9 mouse cellular contexts compared by ENCODE assay signal in the genomic region with DNA sequence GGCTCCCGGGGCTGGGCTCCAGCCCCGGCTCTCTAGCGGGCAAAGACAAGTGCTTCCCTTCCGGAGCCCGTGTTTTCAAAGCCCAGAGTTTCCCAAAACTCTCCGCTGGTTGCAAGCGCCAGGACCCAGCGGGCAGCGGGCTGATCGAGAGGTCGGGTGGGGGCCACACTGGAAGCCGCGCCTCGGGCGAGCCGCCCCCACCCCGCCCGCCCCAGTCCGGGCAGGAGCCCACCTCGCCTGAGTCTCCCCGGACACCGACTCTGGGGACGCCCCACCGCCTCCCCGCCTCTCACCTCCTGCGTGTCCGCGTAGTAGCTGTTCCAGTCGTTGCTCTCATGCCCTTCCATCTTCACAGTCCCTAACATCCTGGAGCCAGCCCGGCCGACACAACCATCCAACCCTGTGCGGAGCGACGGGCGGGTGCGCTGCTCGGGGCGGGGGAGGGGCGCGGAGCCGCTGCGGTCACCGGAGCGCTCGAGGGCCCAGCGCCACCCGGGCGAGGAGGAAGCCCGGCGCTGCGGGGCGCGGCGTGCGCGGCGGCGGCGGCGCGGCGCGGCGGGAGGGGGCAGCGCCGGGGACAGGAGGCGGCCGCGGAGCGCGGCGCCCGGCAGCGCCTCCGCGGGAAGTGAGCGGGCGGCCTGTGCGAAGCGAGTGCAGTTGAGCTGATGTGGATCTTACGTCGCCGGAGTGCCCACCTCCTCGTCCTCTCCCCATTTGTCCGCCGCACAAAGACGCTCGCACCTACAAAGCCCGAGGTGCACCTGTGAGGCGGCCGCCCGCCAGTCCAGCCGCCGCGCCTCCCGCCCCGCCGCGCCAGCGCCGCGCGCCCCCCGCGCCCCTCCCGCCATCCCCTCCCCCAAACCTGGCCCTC. TPM values are rescaled to one million over a fixed set of nuclear protein-coding genes. Genes with fewer than 3 reads are reported as not detected.
DNase-seq lines count a peak whose midpoint lies in the region; ATAC-seq and TF ChIP-seq lines count a peak whose summit lies in the region.
"Had no signal": no experiment of that assay in that cellular context is flagged by ENCODE, and none has a peak within 500 bp of the region (broad histone marks: within the 10 kb centered on the region; RNA-seq: fewer than 3 reads in every experiment).

No protein-coding gene starts in this region.

- under 1% methylated on average over 93 of the region's 106 CpGs for WGBS in heart, embryonic 14.5 days
- under 1% methylated on average over 65 of the region's 106 CpGs for WGBS in midbrain, postnatal 0 days

- ATAC-seq in heart, embryonic 14.5 days (ENCODE audit: insufficient number of reproducible peaks, insufficient read depth, low FRiP score, low read depth), result 0 out of 2 replicates have a peak, but pooled peaks have one; percentile 49
- peak; percentile 18; the same call in 1 of the 2 replicates for ATAC-seq in midbrain, postnatal 0 days (ENCODE audit: low FRiP score)
- ATAC-seq in monocyte, adult 5-6 weeks (replicated peaks; ENCODE audit: insufficient number of reproducible peaks, low FRiP score, low TSS enrichment, poor library complexity, severe bottlenecking), result no peak

- DNase-seq in cerebellum, postnatal 25 days, result peak; percentile 30 to 47
- no peak for DNase-seq in cerebellum, adult 11 months
- peak; percentile 65 for DNase-seq in ZHBTc4 (ENCODE audit: low read depth, low spot score)
- DNase-seq in liver, result peak; percentile 46
- DNase-seq in midbrain, postnatal 0 days (ENCODE audit: low spot score), result no peak
- DNase-seq in cerebellum, adult 9-11 months, result no peak

- H3K9me3 ChIP-seq in heart, embryonic 14.5 days (ENCODE audit: control insufficient read depth, low read length), result no peaks in the 10 kb centered on the region
- no peaks in the 10 kb centered on the region for H3K9me3 ChIP-seq in midbrain, postnatal 0 days (ENCODE audit: low read length)

- H3K27me3 ChIP-seq in heart, embryonic 14.5 days (ENCODE audit: control insufficient read depth, insufficient read depth, low read length), result peaks cover 96% of the 10 kb centered on the region
- peaks cover 87% of the 10 kb centered on the region for H3K27me3 ChIP-seq in midbrain, postnatal 0 days (ENCODE audit: insufficient read depth, low read length)
- H3K27me3 ChIP-seq: CH12.LX had no signal

- no peak for TF ChIP-seq CTCF in midbrain, postnatal 0 days (IDR thresholded peaks at IDR 0.05)

- H3K36me3 ChIP-seq in heart, embryonic 14.5 days (ENCODE audit: control insufficient read depth, insufficient read depth, low read length), result no peaks in the 10 kb centered on the region
- H3K36me3 ChIP-seq in midbrain, postnatal 0 days (ENCODE audit: insufficient read depth, low read length), result no peaks in the 10 kb centered on the region

- peak overlapping the region; percentile 96 for H3K4me2 ChIP-seq in heart, embryonic 14.5 days (ENCODE audit: low read length)
- H3K4me2 ChIP-seq in midbrain, postnatal 0 days (ENCODE audit: low read depth, low read length, poor library complexity, severe bottlenecking), result peak overlapping the region; percentile 63

- H3K27ac ChIP-seq in heart, embryonic 14.5 days (replicated peaks in 1 of 2; ENCODE audit: control insufficient read depth in 1 of 2, insufficient read depth in 1 of 2, low read depth in 2 of 2, low read length in 2 of 2), result no peak overlapping the region
- H3K27ac ChIP-seq in midbrain, postnatal 0 days (ENCODE audit: low read depth, low read length), result no peak overlapping the region

- peak overlapping the region; percentile 44 to 52 for H3K4me3 ChIP-seq in heart, embryonic 14.5 days (ENCODE audit: control insufficient read depth in 1 of 2, insufficient read depth in 1 of 2, low read depth in 1 of 2, low read length in 2 of 2)
- H3K4me3 ChIP-seq in midbrain, postnatal 0 days (ENCODE audit: low read depth, low read length), result peak overlapping the region; percentile 35

- H3K4me1 ChIP-seq in heart, embryonic 14.5 days (ENCODE audit: control insufficient read depth in 2 of 2, insufficient read depth in 2 of 2, low read length in 2 of 2), result peaks cover 3 to 28% of the 10 kb centered on the region in 2 experiments; a peak in 3 of 4 replicates
- H3K4me1 ChIP-seq in midbrain, postnatal 0 days (ENCODE audit: insufficient read depth, low read length), result 0 out of 2 replicates have a peak, but pooled peaks cover 7% of the 10 kb centered on the region

- peak overlapping the region; percentile 36; the same call in 1 of the 2 replicates for H3K9ac ChIP-seq in heart, embryonic 14.5 days (ENCODE audit: low read length)
- H3K9ac ChIP-seq in midbrain, postnatal 0 days (replicated peaks; ENCODE audit: low read length, poor library complexity, severe bottlenecking), result 0 out of 2 replicates have a peak overlapping the region, but pooled peaks have one; percentile 13

RNA-seq across cellular contexts. Expression of a gene that starts 1.1 kb away (rescaled TPM):
- polyA plus RNA-seq in heart, embryonic 14.5 days (2014; fragmentation: Nextera tagmentation; extraction: Ambion mirVana), result 0.42 TPM in 1 of 2 replicates, not detected in the other
- 2.1 and 2.2 TPM in 2 replicates for total RNA-seq in midbrain, postnatal 0 days (2014; rRNA removed)
- polyA plus RNA-seq in midbrain, postnatal 0 days (2015; fragmentation: Nextera tagmentation; extraction: Ambion mirVana), result 1.7 and 1.9 TPM in 2 replicates
- total RNA-seq in monocyte, adult 5-6 weeks (2017), result not detected in 3 replicates
- total RNA-seq: CH12.LX had no signal

RNA-seq across cellular contexts. Expression of a gene that starts 18.3 kb away (rescaled TPM):
- polyA plus RNA-seq in heart, embryonic 14.5 days (2014; fragmentation: Nextera tagmentation; extraction: Ambion mirVana), result 0.09 and 0.41 TPM in 2 replicates
- total RNA-seq in midbrain, postnatal 0 days (2014; rRNA removed), result 2.2 and 2.7 TPM in 2 replicates
- 0.90 and 0.91 TPM in 2 replicates for polyA plus RNA-seq in midbrain, postnatal 0 days (2015; fragmentation: Nextera tagmentation; extraction: Ambion mirVana)
- total RNA-seq in monocyte, adult 5-6 weeks (2017), result 0.19 TPM in 1 of 3 replicates, not detected in the others
- total RNA-seq: CH12.LX had no signal

Comparison
In these comparisons a context has a peak if more than half of its experiments do, and no peak if none do; other contexts are left out.
1. DNase-seq: peak in cerebellum, postnatal 25 days (2 of 2), ZHBTc4 (single experiment) and liver (single experiment); none in cerebellum, adult 11 months (single experiment), midbrain, postnatal 0 days (single experiment) and cerebellum, adult 9-11 months (single experiment).